Mouse (Mus musculus) bone marrow, adult 2 months (tissue): Measurements from ENCODE around the gene Glis3.

Experiments
- CTCF ChIP-seq: fragments of 200-500 bp; IDR thresholded peaks from 2 replicates; pipeline ENCODE4 v1.5.1; 2011; ENCODE audit warnings: low read length, control low read depth; ENCODE audit not compliant: control insufficient read depth, insufficient read depth
- POLR2A ChIP-seq: fragments of 200-500 bp; IDR thresholded peaks from 2 replicates; pipeline ENCODE4 v1.6.1; 2011; ENCODE audit warnings: low read depth, mild to moderate bottlenecking, control low read depth, low read length, borderline replicate concordance; ENCODE audit not compliant: control insufficient read depth

DNA sequence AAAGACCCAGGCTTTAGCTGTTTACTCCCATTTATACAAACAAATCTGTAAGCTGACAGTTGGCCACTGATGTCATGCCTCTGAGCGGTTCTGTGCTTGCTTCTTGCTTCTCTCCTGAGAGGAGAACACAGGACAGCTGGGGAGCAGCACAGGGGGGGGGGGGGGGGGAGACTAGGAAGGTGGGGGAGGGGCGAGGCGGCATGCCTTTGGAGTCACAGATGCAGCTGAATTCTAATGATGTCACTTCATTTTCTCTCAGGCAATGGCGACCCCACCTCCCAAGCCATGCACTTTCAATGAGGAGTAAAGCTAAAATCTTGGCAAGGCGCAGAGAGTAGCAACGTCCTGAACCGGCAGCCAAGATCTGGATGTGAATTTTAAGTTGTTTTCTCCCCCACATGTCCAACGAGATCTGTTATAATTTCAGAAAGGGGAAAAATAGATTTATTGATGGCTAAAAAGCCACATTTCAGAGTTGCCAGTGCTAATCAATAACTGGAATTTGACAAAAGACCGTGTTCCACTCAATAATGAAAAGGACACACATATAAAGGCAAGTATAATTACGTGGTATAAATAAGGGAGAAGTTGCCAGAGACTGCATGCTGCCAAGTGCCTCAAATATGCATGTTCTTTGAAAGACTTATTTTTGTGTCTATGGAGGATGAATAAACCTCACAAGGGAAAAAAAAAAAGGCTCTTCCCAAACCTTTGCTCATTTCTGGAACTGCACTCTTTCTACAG, 297.5 kb downstream of the Glis3 start:
- TF ChIP-seq CTCF = no peak
- no peak for TF ChIP-seq POLR2A
